Mouse (Mus musculus) megakaryocyte, embryonic 14.5 days (primary cell): ENCODE results near the gene Tmed9.

Experiments
- FLI1 ChIP-seq: IDR thresholded peaks from 2 replicates; pipeline ENCODE4 v1.6.1; 2012; ENCODE audit warnings: low read length, inconsistent platforms, mixed read lengths
- GATA1 ChIP-seq: IDR thresholded peaks from 3 replicates; pipeline ENCODE4 v1.6.1; 2012; ENCODE audit warnings: mixed read lengths, low read length, inconsistent platforms, borderline replicate concordance

DNA sequence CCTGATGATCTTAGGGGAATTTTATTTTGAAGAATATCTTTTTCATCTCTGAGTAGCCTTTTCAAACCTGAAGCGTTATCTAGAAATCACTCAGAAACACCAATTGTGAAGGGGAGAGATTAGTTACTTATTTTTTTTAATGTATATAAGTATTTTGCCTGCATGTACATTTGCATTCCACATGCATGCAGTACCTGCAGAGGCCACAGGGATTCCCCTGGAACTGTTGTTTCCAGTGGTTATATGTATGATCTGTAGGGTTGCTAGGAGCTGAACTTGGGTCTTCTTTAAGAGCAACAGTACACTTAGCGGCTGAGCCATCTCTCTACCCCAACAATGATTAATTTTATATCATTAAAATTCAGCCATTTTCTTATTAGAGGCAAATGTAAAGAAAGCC lies 71.0 kb downstream of the Tmed9 start:
- TF ChIP-seq GATA1 (no peak), FLI1 (no peak)
